Mouse (Mus musculus): ENCODE results near the gene Gtf2a1. TPM values are rescaled to one million over a fixed set of nuclear protein-coding genes. Genes with fewer than 3 reads are reported as not detected.

Gtf2a1 gene
- total and polyA plus RNA-seq, 3 experiments = 19.2 to 34.5 (median 25.7) TPM

DNA sequence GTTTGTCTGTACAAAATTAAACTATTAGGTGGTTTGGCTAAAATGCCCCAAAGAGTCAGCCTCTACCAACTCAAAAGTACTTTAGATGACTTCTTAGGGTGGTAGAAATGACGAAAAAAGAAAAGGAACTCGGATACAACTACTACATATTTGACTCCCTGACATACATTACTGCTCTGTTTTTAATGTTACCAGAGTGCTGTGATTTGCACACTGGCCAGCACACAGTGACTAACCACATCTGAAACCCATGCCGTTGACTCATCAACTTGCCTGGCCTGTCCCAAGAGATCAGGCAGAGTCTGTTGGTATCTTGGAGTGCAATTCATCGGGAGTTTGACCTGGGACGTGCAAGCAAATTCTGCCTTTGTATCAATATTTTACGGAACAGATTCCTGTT is 429 bp upstream of the Gtf2a1 start:
- Histone ChIP-seq H3K4me2 (ENCODE audit: insufficient read depth, low read depth, poor library complexity, severe bottlenecking) (peak overlapping the region; percentile 99), H3K9ac (ENCODE audit: insufficient read depth, low read depth) (peak overlapping the region; percentile 96), H3K27me3 (replicated peaks) (no peaks in the 10 kb centered on the region), H3K36me3 (replicated peaks in 1 of 2; ENCODE audit: control insufficient read depth in 1 of 2, insufficient read depth in 1 of 2, low read length in 1 of 2) (peaks cover 3 to 8% of the 10 kb centered on the region in 2 experiments), H3K4me1 (ENCODE audit: control insufficient read depth in 1 of 2, insufficient read depth in 2 of 2) (peaks cover 3 to 24% of the 10 kb centered on the region in 2 experiments), H3K27ac (ENCODE audit: insufficient read depth, low read depth) (peak overlapping the region; percentile 93), H3K79me2 (replicated peaks; ENCODE audit: control insufficient read depth, extremely low read depth, insufficient read depth, poor library complexity, severe bottlenecking) (peaks cover 24% of the 10 kb centered on the region), H3K4me3 (replicated peaks in 1 of 3; ENCODE audit: low read depth in 2 of 3, low read length in 2 of 3, poor library complexity in 1 of 3) (peak overlapping the region; percentile 64 to 83 (median 68)), H3K9me3 (replicated peaks; ENCODE audit: low read length) (peaks cover 6% of the 10 kb centered on the region)
- TF ChIP-seq MAZ (IDR thresholded peaks at IDR 0.05; ENCODE audit: low read depth, low read length) = no peak
- TF ChIP-seq MXI1 (IDR thresholded peaks at IDR 0.05; ENCODE audit: low read depth, low read length) = peak; percentile 65
- TF ChIP-seq MAFK (IDR thresholded peaks at IDR 0.05; ENCODE audit: insufficient replicate concordance, low read length) = peak; percentile 6; the same call in 1 of the 2 replicates
- TF ChIP-seq ZNF384 (IDR thresholded peaks at IDR 0.05; ENCODE audit: low read depth, low read length) = no peak; the same call in 1 of the 2 replicates
- peak; percentile 42; the same call in 1 of the 2 replicates for TF ChIP-seq JUND (conservative IDR thresholded peaks at IDR 0.05; ENCODE audit: low read depth, low read length)
- 0 out of 2 replicates have a peak, but pooled peaks have one; percentile 5 for TF ChIP-seq UBTF (IDR thresholded peaks at IDR 0.05; ENCODE audit: low read depth, low read length)
- TF ChIP-seq SIN3A (IDR thresholded peaks at IDR 0.05; ENCODE audit: low read length) = peak; percentile 40; the same call in 1 of the 2 replicates
- TF ChIP-seq TBP (conservative IDR thresholded peaks at IDR 0.05; ENCODE audit: low read depth, low read length) = peak; percentile 67; the same call in 1 of the 2 replicates
- TF ChIP-seq BHLHE40 (IDR thresholded peaks at IDR 0.05; ENCODE audit: low read depth, low read length) = peak; percentile 75
- TF ChIP-seq ETS1 (conservative IDR thresholded peaks at IDR 0.05; ENCODE audit: low read depth, low read length) = peak; percentile 65
- 0 out of 2 replicates have a peak, but pooled peaks have one; percentile 5 for TF ChIP-seq E2F4 (IDR thresholded peaks at IDR 0.05; ENCODE audit: insufficient replicate concordance, low read depth, low read length)
- TF ChIP-seq EP300 (IDR thresholded peaks at IDR 0.05; ENCODE audit: low read length) = peak; percentile 53; the same call in 1 of the 2 replicates
- TF ChIP-seq RAD21 (IDR thresholded peaks at IDR 0.05; ENCODE audit: low read depth, low read length) = no peak
- TF ChIP-seq NRF1 (IDR thresholded peaks at IDR 0.05; ENCODE audit: low read depth, low read length) = no peak
- TF ChIP-seq CHD1 (IDR thresholded peaks at IDR 0.05; ENCODE audit: low read depth, low read length) = peak; percentile 88; the same call in 1 of the 2 replicates
- 0 out of 2 replicates have a peak, but pooled peaks have one; percentile 41 for TF ChIP-seq POLR2AphosphoS2 (IDR thresholded peaks at IDR 0.05; ENCODE audit: low read depth, low read length)
- peak; percentile 80 for DNase-seq (ENCODE audit: extremely low read depth)
- dilution Hi-C loops (cut with MboI; ENCODE audit: extremely low pct_ligation_motif_present, extremely low pct_unique_long_range_greater_than_20kb, low sequenced_read_pairs) (no loop called here), in situ Hi-C loops (cut with MboI; ENCODE audit: low pct_ligation_motif_present, low pct_unique_long_range_greater_than_20kb, low sequenced_read_pairs) (no loop called here)

GRCm38 (mm10) chr12:91589542-91589846 is 793 bp downstream of the Gtf2a1 start:
- Histone ChIP-seq H3K27me3 (replicated peaks) (no peaks in the 10 kb centered on the region), H3K4me1 (ENCODE audit: control insufficient read depth in 1 of 2, insufficient read depth in 2 of 2) (peaks cover 9 to 35% of the 10 kb centered on the region in 2 experiments), H3K36me3 (replicated peaks in 1 of 2; ENCODE audit: control insufficient read depth in 1 of 2, insufficient read depth in 1 of 2, low read length in 1 of 2) (peaks cover 8 to 16% of the 10 kb centered on the region in 2 experiments), H3K4me2 (ENCODE audit: insufficient read depth, low read depth, poor library complexity, severe bottlenecking) (no peak overlapping the region), H3K4me3 (replicated peaks in 1 of 3; ENCODE audit: low read depth in 2 of 3, low read length in 2 of 3, poor library complexity in 1 of 3) (peak overlapping the region; percentile 47 to 96 (median 69)), H3K9ac (ENCODE audit: insufficient read depth, low read depth) (peak overlapping the region; percentile 100), H3K27ac (ENCODE audit: insufficient read depth, low read depth) (peak overlapping the region; percentile 99), H3K9me3 (replicated peaks; ENCODE audit: low read length) (peaks cover 6% of the 10 kb centered on the region), H3K79me2 (replicated peaks; ENCODE audit: control insufficient read depth, extremely low read depth, insufficient read depth, poor library complexity, severe bottlenecking) (peaks cover 32% of the 10 kb centered on the region)
- dilution Hi-C loops (cut with MboI; ENCODE audit: extremely low pct_ligation_motif_present, extremely low pct_unique_long_range_greater_than_20kb, low sequenced_read_pairs) = no loop called here
- DNase-seq (ENCODE audit: extremely low read depth) = no peak
- in situ Hi-C loops (cut with MboI; ENCODE audit: low pct_ligation_motif_present, low pct_unique_long_range_greater_than_20kb, low sequenced_read_pairs) = no loop called here
- no peak; the same call in 1 of the 2 replicates for TF ChIP-seq ETS1 (conservative IDR thresholded peaks at IDR 0.05; ENCODE audit: low read depth, low read length)
- no peak for TF ChIP-seq MAX (IDR thresholded peaks at IDR 0.05; ENCODE audit: low read length)
- no peak; the same call in 1 of the 2 replicates for TF ChIP-seq MAZ (IDR thresholded peaks at IDR 0.05; ENCODE audit: low read depth, low read length)
- TF ChIP-seq MEF2A (IDR thresholded peaks at IDR 0.05; ENCODE audit: borderline replicate concordance, low read depth, low read length) = no peak
- TF ChIP-seq MXI1 (IDR thresholded peaks at IDR 0.05; ENCODE audit: low read depth, low read length) = 0 out of 2 replicates have a peak, but pooled peaks have one; percentile 0
- TF ChIP-seq SIN3A (IDR thresholded peaks at IDR 0.05; ENCODE audit: low read length) = no peak
- TF ChIP-seq ZNF384 (IDR thresholded peaks at IDR 0.05; ENCODE audit: low read depth, low read length) = peak; percentile 83
- TF ChIP-seq CTCF (conservative IDR thresholded peaks at IDR 0.05 in 1 of 2, IDR thresholded peaks at IDR 0.05 in 1 of 2; ENCODE audit: low read depth in 2 of 2, low read length in 2 of 2) = no peak
- no peak for TF ChIP-seq TBP (conservative IDR thresholded peaks at IDR 0.05; ENCODE audit: low read depth, low read length)
- no peak for TF ChIP-seq ZKSCAN1 (IDR thresholded peaks at IDR 0.05; ENCODE audit: borderline replicate concordance, low read depth, low read length)
- no peak for TF ChIP-seq POLR2A (IDR thresholded peaks at IDR 0.05; ENCODE audit: low read depth, low read length)
- TF ChIP-seq KAT2A (IDR thresholded peaks at IDR 0.05; ENCODE audit: insufficient replicate concordance, low read length) = no peak
- TF ChIP-seq CHD1 (IDR thresholded peaks at IDR 0.05; ENCODE audit: low read depth, low read length) = peak; percentile 97
- no peak for TF ChIP-seq IRF4 (IDR thresholded peaks at IDR 0.05; ENCODE audit: low read depth, low read length)
- TF ChIP-seq E2F4 (IDR thresholded peaks at IDR 0.05; ENCODE audit: insufficient replicate concordance, low read depth, low read length) = peak; percentile 60; the same call in 1 of the 2 replicates
- TF ChIP-seq GABPA (IDR thresholded peaks at IDR 0.05; ENCODE audit: insufficient replicate concordance, low read depth, low read length) = no peak
- TF ChIP-seq SMC3 (IDR thresholded peaks at IDR 0.05; ENCODE audit: low read depth, low read length) = no peak
- no peak for TF ChIP-seq ZMIZ1 (IDR thresholded peaks at IDR 0.05; ENCODE audit: low read depth, low read length)
- TF ChIP-seq ELF1 (IDR thresholded peaks at IDR 0.05; ENCODE audit: low read depth, low read length) = no peak
- TF ChIP-seq RAD21 (IDR thresholded peaks at IDR 0.05; ENCODE audit: low read depth, low read length) = no peak
- TF ChIP-seq MYC (IDR thresholded peaks at IDR 0.05; ENCODE audit: low read depth, low read length) = 0 out of 2 replicates have a peak, but pooled peaks have one; percentile 40
- TF ChIP-seq BHLHE40 (IDR thresholded peaks at IDR 0.05; ENCODE audit: low read depth, low read length) = no peak
- TF ChIP-seq NELFE (IDR thresholded peaks at IDR 0.05; ENCODE audit: low read depth, low read length) = no peak
- no peak for TF ChIP-seq HCFC1 (IDR thresholded peaks at IDR 0.05; ENCODE audit: low read depth, low read length)
